Mouse (Mus musculus) retina, embryonic 14.5 days (tissue): ENCODE results near the gene Spsb4.
A peak's percentile ranks its signal among the peaks of the same experiment; 100 is the strongest.
"Not testable (repeated sequence)": the region's sequence is repeated elsewhere in the genome, so short reads cannot be mapped to it uniquely, and the experiment has no call there.

Source experiments
- DNase-seq: peaks from one replicate; pipeline ENCODE4 v3.0.0-alpha.2; 2015; ENCODE audit warnings: low spot score

Spsb4 gene

GRCm38 (mm10) chr9:96953443-96953842 is 65.2 kb downstream of the Spsb4 start:
- DNase-seq, result no peak

GRCm38 (mm10) chr9:96952310-96952975 is 66.2 kb downstream of the Spsb4 start:
- no peak for DNase-seq

- DNase-seq, result no peak
Observed at GRCm38 (mm10) chr9:96949551-96949950, 69.1 kb downstream of the Spsb4 start.

- DNase-seq, result no peak
Observed at GRCm38 (mm10) chr9:96948546-96948945, 70.1 kb downstream of the Spsb4 start.

- DNase-seq, result no peak
Observed at GRCm38 (mm10) chr9:96947171-96947570, 71.5 kb downstream of the Spsb4 start.

- peak; percentile 46 for DNase-seq
Observed at GRCm38 (mm10) chr9:96944517-96944916, 74.1 kb downstream of the Spsb4 start.

- DNase-seq, result no peak
Observed at GRCm38 (mm10) chr9:96942975-96943374, 75.7 kb downstream of the Spsb4 start.

- no peak for DNase-seq
Observed at GRCm38 (mm10) chr9:96938887-96939286, 79.8 kb downstream of the Spsb4 start.

GRCm38 (mm10) chr9:96936427-96936826 is 82.2 kb downstream of the Spsb4 start:
- not testable (repeated sequence) for DNase-seq

GRCm38 (mm10) chr9:96935556-96936300 is 82.9 kb downstream of the Spsb4 start:
- DNase-seq, result no peak

GRCm38 (mm10) chr9:96934816-96935215 is 83.8 kb downstream of the Spsb4 start:
- DNase-seq, result no peak

- no peak for DNase-seq
Observed at GRCm38 (mm10) chr9:96932751-96933150, 85.9 kb downstream of the Spsb4 start.

GRCm38 (mm10) chr9:96923577-96924316 is 94.9 kb downstream of the Spsb4 start:
- DNase-seq, result no peak

GRCm38 (mm10) chr9:96923119-96923518 is 95.5 kb downstream of the Spsb4 start:
- no peak for DNase-seq

GRCm38 (mm10) chr9:96916620-96917538 is 101.8 kb downstream of the Spsb4 start:
- DNase-seq, result peak; percentile 99

GRCm38 (mm10) chr9:96916076-96916475 is 102.6 kb downstream of the Spsb4 start:
- no peak for DNase-seq

- DNase-seq, result peak; percentile 53
Observed at GRCm38 (mm10) chr9:96914851-96915250, 103.8 kb downstream of the Spsb4 start.

- DNase-seq, result no peak
Observed at GRCm38 (mm10) chr9:96914005-96914404, 104.6 kb downstream of the Spsb4 start.

- DNase-seq, result no peak
Observed at GRCm38 (mm10) chr9:96909503-96909902, 109.1 kb downstream of the Spsb4 start.

GRCm38 (mm10) chr9:96908737-96909136 is 109.9 kb downstream of the Spsb4 start:
- no peak for DNase-seq
